Mouse (Mus musculus) liver, postnatal 0 days (tissue): ENCODE measurements around the gene Ccnb2.

Experiments used
- CTCF ChIP-seq: sonication (generic); IDR thresholded peaks from 2 replicates; pipeline ENCODE4 v1.5.1; 2016; ENCODE audit warnings: antibody characterized with exemption, low read depth
- EP300 ChIP-seq: IDR thresholded peaks from 2 replicates; pipeline ENCODE4 v1.6.1; 2016; ENCODE audit warnings: antibody characterized with exemption, low read depth, mild to moderate bottlenecking

DNA sequence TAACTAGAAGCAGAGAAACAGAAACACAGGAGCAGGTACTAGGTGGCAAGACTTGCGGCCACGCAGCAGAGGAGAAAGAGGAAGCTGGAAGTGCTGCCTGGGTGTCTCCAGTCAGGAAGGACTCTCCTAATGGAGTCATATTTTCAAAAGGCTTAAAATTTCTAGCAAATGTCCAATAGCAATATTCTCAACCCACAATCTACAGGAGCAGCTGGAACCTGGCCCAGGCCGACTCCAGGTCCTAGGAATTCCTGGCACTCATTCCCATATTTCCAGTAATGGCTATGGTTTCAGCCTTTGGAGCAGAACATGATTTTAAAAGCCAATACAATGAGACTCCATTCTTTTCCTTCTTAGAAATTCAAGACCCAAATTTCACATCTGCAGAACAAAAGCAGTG is 31.8 kb downstream of the Ccnb2 start:
- TF ChIP-seq CTCF (no peak), EP300 (no peak)
